Mouse (Mus musculus): ENCODE measurements at regions not wholly inside any gene's neighbourhood (a gene's known extent, or its start where the extent isn't known, plus 50 kb on each side); places are given as distances from the start of the nearest gene placed in this dataset.
A peak's percentile ranks its signal among the peaks of the same experiment; 100 is the strongest.

GRCm38 (mm10) chr17:9879556-9880206 lies 210.2 kb upstream of the Pabpc6 start:
- no peak for ATAC-seq (ENCODE audit: insufficient read depth, low FRiP score, low TSS enrichment)
- Histone ChIP-seq H3K27ac (ENCODE audit: low read depth, low read length) (no peak overlapping the region), H3K36me3 (ENCODE audit: control insufficient read depth, insufficient read depth, low read length) (no peaks in the 10 kb centered on the region), H3K9ac (ENCODE audit: low read length) (no peak overlapping the region), H3K4me1 (ENCODE audit: control insufficient read depth, insufficient read depth, low read length) (peaks cover 3% of the 10 kb centered on the region; the same call in 1 of the 2 replicates), H3K9me3 (ENCODE audit: control insufficient read depth, low read length) (no peaks in the 10 kb centered on the region), H3K4me3 (ENCODE audit: low read depth, low read length) (no peak overlapping the region), H3K4me2 (ENCODE audit: low read depth) (no peak overlapping the region), H3K27me3 (ENCODE audit: control insufficient read depth, insufficient read depth, low read length) (no peaks in the 10 kb centered on the region)
- no peak for DNase-seq (ENCODE audit: low spot score)
- 73% methylated on average over 12 of the region's 12 CpGs for WGBS

DNA sequence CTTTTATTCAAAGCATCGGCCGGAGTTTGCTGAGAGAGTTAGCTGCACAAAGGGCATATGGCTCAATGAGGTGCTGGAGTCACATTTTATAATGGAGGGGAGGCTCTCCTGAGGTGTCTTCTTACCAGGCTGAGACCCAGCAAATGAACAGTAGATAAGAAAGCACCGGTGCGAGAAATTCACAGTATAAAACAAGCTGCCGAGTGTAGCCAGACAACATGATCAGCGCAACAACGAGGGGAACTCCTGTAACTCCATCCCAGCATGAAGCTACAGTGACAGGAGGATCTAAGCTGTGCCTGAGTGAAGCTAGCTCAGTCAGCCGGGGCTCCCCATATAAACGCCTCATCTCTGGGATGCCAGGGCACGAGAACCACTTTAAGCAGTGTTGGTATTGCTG lies 204.2 kb upstream of the Pabpc6 start:
- no peak overlapping the region for H3K4me3 ChIP-seq (ENCODE audit: low read depth, low read length)
- no peaks in the 10 kb centered on the region for H3K9me3 ChIP-seq (ENCODE audit: control insufficient read depth, low read length)
- no peaks in the 10 kb centered on the region for H3K27me3 ChIP-seq (ENCODE audit: control insufficient read depth, insufficient read depth, low read length)
- no peaks in the 10 kb centered on the region for H3K36me3 ChIP-seq (ENCODE audit: control insufficient read depth, insufficient read depth, low read length)
- WGBS, result 75% methylated on average over 10 of the region's 10 CpGs
- no peak overlapping the region for H3K9ac ChIP-seq (ENCODE audit: low read length)
- no peaks in the 10 kb centered on the region for H3K4me1 ChIP-seq (ENCODE audit: control insufficient read depth, insufficient read depth, low read length)
- DNase-seq (ENCODE audit: low spot score) (no peak), ATAC-seq (ENCODE audit: insufficient read depth, low FRiP score, low TSS enrichment) (no peak)
- no peak overlapping the region for H3K4me2 ChIP-seq (ENCODE audit: low read depth)
- H3K27ac ChIP-seq (ENCODE audit: low read depth, low read length), result no peak overlapping the region

GRCm38 (mm10) chr17:9870237-9870636 lies 200.7 kb upstream of the Pabpc6 start:
- Histone ChIP-seq H3K9me3 (ENCODE audit: control insufficient read depth, low read length) (no peaks in the 10 kb centered on the region), H3K4me3 (ENCODE audit: low read depth, low read length) (no peak overlapping the region), H3K4me2 (ENCODE audit: low read depth) (no peak overlapping the region), H3K9ac (ENCODE audit: low read length) (no peak overlapping the region), H3K27ac (ENCODE audit: low read depth, low read length) (no peak overlapping the region), H3K27me3 (ENCODE audit: control insufficient read depth, insufficient read depth, low read length) (no peaks in the 10 kb centered on the region), H3K36me3 (ENCODE audit: control insufficient read depth, insufficient read depth, low read length) (no peaks in the 10 kb centered on the region), H3K4me1 (ENCODE audit: control insufficient read depth, insufficient read depth, low read length) (no peaks in the 10 kb centered on the region)
- WGBS, result 89% methylated on average over 3 of the region's 3 CpGs
- DNase-seq (ENCODE audit: low spot score), result no peak
- ATAC-seq (ENCODE audit: insufficient read depth, low FRiP score, low TSS enrichment), result no peak

- 89% methylated on average over 11 of the region's 11 CpGs for WGBS
- DNase-seq (ENCODE audit: low spot score) (no peak), ATAC-seq (ENCODE audit: insufficient read depth, low FRiP score, low TSS enrichment) (no peak)
- no peaks in the 10 kb centered on the region for H3K27me3 ChIP-seq (ENCODE audit: control insufficient read depth, insufficient read depth, low read length)
- H3K4me3 ChIP-seq (ENCODE audit: low read depth, low read length), result no peak overlapping the region
- H3K9ac ChIP-seq (ENCODE audit: low read length), result no peak overlapping the region
- H3K27ac ChIP-seq (ENCODE audit: low read depth, low read length), result no peak overlapping the region
- no peaks in the 10 kb centered on the region for H3K36me3 ChIP-seq (ENCODE audit: control insufficient read depth, insufficient read depth, low read length)
- no peaks in the 10 kb centered on the region for H3K4me1 ChIP-seq (ENCODE audit: control insufficient read depth, insufficient read depth, low read length)
- H3K9me3 ChIP-seq (ENCODE audit: control insufficient read depth, low read length), result no peaks in the 10 kb centered on the region
- no peak overlapping the region for H3K4me2 ChIP-seq (ENCODE audit: low read depth)
These were observed 199.3 kb upstream of the Pabpc6 start for GRCm38 (mm10) chr17:9868747-9869281.

- Histone ChIP-seq H3K4me2 (ENCODE audit: low read depth) (no peak overlapping the region), H3K4me1 (ENCODE audit: control insufficient read depth, insufficient read depth, low read length) (no peaks in the 10 kb centered on the region), H3K9me3 (ENCODE audit: control insufficient read depth, low read length) (no peaks in the 10 kb centered on the region), H3K27me3 (ENCODE audit: control insufficient read depth, insufficient read depth, low read length) (no peaks in the 10 kb centered on the region), H3K9ac (ENCODE audit: low read length) (no peak overlapping the region), H3K4me3 (ENCODE audit: low read depth, low read length) (no peak overlapping the region), H3K27ac (ENCODE audit: low read depth, low read length) (no peak overlapping the region), H3K36me3 (ENCODE audit: control insufficient read depth, insufficient read depth, low read length) (no peaks in the 10 kb centered on the region)
- no peak for DNase-seq (ENCODE audit: low spot score)
- whole genome bisulfite sequencing, result 70% methylated on average over 10 of the region's 10 CpGs
- no peak for ATAC-seq (ENCODE audit: insufficient read depth, low FRiP score, low TSS enrichment)
These were observed 194.7 kb upstream of the Pabpc6 start for GRCm38 (mm10) chr17:9864254-9864653.

DNA sequence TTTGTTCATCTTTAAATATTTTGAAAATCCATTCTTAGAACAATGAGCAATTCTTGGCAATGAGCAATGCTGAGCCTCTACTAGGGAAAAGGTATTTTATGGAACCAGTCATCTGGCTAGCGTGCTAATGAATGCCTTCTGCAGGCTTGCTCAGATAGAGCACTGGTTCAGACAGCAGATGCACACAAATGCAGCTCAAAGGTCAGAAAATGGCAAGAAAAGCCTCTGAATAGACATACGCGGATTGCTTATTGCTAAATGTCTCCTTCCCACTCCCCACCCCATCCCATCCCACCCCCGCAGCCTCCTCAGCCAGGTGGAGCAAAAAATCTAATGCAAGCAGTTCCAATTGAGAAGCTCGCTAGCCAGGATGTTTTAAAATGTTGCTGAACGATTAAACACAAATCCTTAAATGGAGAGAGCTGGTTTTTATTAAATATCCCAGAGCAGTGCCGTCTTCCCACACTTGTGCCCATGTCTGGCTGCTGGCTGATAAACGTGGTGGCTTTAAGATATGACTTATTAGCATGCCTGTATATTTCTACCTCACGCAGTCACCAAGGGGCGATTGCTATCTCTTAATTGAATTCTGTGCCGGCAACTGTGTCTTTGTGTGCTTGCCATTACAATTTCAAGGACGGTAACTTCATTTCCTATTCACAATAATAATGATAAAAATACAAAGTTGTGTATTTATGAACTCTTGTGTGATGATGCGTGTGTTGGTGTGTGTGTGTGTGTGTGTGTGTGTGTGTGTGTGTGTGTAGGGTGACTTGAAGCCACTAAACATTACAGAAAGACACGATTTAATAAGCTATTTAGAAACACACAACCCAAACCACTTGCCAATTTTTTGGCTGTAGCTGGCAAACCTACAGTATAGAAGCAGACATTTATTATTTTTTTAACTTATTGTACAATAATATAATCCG lies 192.7 kb upstream of the Pabpc6 start:
- H3K27me3 ChIP-seq (ENCODE audit: control insufficient read depth, insufficient read depth, low read length), result no peaks in the 10 kb centered on the region
- H3K9me3 ChIP-seq (ENCODE audit: control insufficient read depth, low read length), result no peaks in the 10 kb centered on the region
- H3K4me3 ChIP-seq (ENCODE audit: low read depth, low read length), result no peak overlapping the region
- WGBS, result 80% methylated on average over 15 of the region's 15 CpGs
- H3K4me1 ChIP-seq (ENCODE audit: control insufficient read depth, insufficient read depth, low read length), result no peaks in the 10 kb centered on the region
- ATAC-seq (ENCODE audit: insufficient read depth, low FRiP score, low TSS enrichment) (no peak), DNase-seq (ENCODE audit: low spot score) (no peak)
- H3K4me2 ChIP-seq (ENCODE audit: low read depth), result no peak overlapping the region
- no peak overlapping the region for H3K27ac ChIP-seq (ENCODE audit: low read depth, low read length)
- H3K9ac ChIP-seq (ENCODE audit: low read length), result no peak overlapping the region
- H3K36me3 ChIP-seq (ENCODE audit: control insufficient read depth, insufficient read depth, low read length), result no peaks in the 10 kb centered on the region

- H3K9ac ChIP-seq (ENCODE audit: low read length), result no peak overlapping the region
- DNase-seq (ENCODE audit: low spot score) (no peak), ATAC-seq (ENCODE audit: insufficient read depth, low FRiP score, low TSS enrichment) (no peak)
- H3K27me3 ChIP-seq (ENCODE audit: control insufficient read depth, insufficient read depth, low read length), result no peaks in the 10 kb centered on the region
- H3K36me3 ChIP-seq (ENCODE audit: control insufficient read depth, insufficient read depth, low read length), result no peaks in the 10 kb centered on the region
- H3K4me1 ChIP-seq (ENCODE audit: control insufficient read depth, insufficient read depth, low read length), result no peaks in the 10 kb centered on the region
- no peak overlapping the region for H3K27ac ChIP-seq (ENCODE audit: low read depth, low read length)
- H3K4me3 ChIP-seq (ENCODE audit: low read depth, low read length), result no peak overlapping the region
- H3K4me2 ChIP-seq (ENCODE audit: low read depth), result no peak overlapping the region
- 62% methylated on average over 6 of the region's 6 CpGs for WGBS
- H3K9me3 ChIP-seq (ENCODE audit: control insufficient read depth, low read length), result peaks cover 3% of the 10 kb centered on the region; the same call in 1 of the 2 replicates
These were observed 191.8 kb upstream of the Pabpc6 start for GRCm38 (mm10) chr17:9861346-9861745.

DNA sequence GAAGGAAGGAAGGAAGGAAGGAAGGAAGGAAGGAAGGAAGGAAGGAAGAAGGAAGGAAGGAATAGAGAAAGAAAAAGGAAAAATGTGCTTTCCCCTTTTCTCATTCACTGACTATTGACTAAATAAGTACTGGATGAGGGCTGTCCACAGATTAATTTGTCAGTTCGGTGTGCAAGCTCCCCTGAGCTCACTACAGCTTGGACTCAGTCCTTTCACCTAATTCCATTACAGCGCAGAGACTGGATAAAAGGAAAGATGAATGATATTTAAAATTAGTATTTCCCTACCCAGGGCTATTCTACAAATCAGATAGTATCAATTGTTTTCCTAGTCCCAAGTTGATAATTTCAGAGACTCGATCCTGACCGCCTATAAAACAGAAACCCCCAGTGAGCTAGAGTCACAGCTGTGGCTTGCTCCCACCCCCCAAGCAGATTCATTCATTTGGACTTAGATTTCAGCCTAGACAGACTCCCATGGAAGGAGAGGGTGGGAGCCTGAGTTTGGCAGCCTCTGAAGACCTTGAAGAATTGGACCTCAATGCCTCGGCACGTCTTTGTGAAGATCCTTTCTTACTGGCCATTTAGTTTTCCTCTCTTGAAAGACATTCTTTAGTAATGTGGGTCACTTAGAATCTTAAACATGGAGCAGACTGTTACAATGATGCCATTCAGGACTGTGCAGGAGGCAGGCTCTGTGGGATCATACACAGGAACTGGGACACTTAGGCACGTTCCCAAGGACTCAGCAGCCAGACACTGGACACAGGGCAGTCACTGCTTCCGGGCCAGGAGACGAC lies 179.2 kb upstream of the Pabpc6 start:
- Histone ChIP-seq H3K4me3 (ENCODE audit: low read depth, low read length) (no peak overlapping the region), H3K36me3 (ENCODE audit: control insufficient read depth, insufficient read depth, low read length) (no peaks in the 10 kb centered on the region), H3K4me2 (ENCODE audit: low read depth) (no peak overlapping the region), H3K9me3 (ENCODE audit: control insufficient read depth, low read length) (no peaks in the 10 kb centered on the region), H3K9ac (ENCODE audit: low read length) (no peak overlapping the region), H3K4me1 (ENCODE audit: control insufficient read depth, insufficient read depth, low read length) (no peaks in the 10 kb centered on the region), H3K27me3 (ENCODE audit: control insufficient read depth, insufficient read depth, low read length) (no peaks in the 10 kb centered on the region), H3K27ac (ENCODE audit: low read depth, low read length) (no peak overlapping the region)
- 51% methylated on average over 9 of the region's 9 CpGs for WGBS
- DNase-seq (ENCODE audit: low spot score) (peak; percentile 35), ATAC-seq (ENCODE audit: insufficient read depth, low FRiP score, low TSS enrichment) (peak; percentile 86; the same call in 1 of the 2 replicates)

Measured in neural tube, embryonic 11.5 days (tissue).